Mouse (Mus musculus): ENCODE results near the gene Gm10392. TPM values are rescaled to one million over a fixed set of nuclear protein-coding genes. Genes with fewer than 3 reads are reported as not detected.

Gm10392 gene
- total RNA-seq, 2 experiments from 2014 or later, result not detected

DNA sequence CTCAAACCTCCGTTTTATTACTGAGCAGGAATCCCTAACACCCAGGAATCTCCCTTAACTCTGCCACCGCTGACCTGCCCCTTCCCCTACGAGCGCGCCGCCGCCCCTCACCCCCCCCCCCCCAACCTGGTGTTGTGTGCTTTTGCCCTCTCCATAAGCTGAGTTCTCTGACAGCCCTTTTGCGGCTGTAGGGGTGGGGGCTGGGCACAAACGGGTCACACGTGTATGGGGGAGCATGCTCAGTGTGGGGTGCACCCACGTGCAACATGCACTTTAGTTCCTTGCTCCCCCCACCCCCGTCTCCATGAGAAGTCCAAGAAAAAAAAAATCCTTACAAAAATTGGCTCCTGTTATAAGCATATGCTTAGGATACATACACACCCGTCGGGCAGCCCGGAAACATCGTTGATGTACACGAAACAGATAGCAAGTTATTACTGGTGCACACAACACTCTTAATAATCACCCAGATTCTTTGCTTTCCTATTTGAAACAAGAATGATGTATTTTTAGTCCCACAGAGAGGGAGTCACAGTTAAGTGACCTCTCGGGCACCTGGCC, 26.6 kb downstream of the Gm10392 start:
- no peak for DNase-seq

DNA sequence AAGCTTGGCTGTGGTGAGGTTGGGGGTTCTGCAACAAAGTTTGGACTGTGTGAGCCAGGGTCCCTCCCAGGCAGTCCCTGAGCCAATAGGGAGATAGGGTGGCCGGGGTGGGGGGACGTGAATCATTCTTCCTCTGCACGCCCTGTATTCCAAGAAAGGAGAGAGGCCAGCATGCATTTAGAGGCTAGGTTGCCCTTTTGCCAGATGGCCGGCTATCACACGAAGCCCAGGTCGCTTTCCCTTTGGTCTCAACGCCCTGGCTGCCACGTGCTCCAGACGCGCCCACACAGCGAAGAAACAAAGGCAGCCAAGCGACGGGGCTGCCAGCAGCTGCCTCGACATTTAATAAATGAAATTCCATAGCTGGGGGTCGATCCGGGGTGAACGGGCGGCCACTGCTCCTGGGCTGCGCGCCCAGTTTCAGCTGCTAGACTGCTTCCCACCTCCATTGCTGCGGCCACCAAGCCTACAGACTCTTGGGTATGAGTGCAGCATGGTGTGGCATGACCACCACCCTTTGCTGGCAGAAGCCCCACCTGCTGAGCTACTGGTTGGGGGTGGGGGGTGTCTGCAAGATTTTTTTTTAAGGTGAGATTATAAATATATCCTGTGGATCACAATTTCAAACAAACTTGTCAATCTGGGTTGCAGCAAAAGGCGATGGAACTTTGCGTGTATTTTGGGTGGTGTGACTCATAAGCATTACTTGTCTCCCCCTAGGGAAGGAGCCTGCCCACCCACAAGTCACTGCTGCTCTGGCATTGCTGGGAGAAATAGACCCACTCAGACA, 27.3 kb downstream of the Gm10392 start:
- peak; percentile 84 for DNase-seq

DNA sequence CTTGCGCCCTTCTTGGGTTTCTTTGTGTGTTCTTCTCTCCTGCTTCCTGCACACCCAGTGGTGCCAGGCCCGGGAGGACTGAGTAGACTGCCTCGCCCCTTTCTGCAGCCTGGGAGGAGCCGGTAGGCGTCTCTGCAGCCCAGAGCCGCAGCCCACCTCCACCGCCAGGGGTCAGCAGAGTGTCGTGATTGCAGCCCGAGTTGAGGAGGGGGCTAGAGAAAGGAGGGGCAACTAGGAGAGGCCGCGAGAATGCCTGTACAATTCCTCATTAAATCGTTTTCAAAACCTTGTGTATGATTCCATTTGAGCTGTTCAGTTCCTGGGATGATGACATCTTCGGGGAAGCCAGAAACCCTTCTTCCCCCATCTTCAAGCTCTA, 27.9 kb downstream of the Gm10392 start:
- peak; percentile 96 for DNase-seq

DNA sequence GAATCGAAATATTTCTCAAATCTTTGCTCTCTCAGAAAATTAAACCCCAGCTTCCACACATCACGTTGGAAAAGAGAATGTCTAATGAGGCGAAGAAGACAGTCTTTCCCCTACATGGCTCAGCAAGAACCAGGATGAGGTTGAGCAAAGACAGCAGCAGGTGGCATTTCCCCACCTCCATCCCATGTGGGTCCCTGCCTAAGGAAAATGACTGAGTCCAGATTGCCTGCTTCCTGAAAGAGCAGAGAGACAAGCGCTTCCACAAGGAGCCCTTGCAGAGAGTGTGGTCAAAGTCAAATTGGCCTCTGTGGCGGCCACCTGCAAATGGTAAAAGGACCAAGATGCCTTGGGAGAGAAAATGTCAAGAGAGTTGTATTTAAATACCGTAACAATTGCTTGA, 28.5 kb downstream of the Gm10392 start:
- DNase-seq, result no peak

DNA sequence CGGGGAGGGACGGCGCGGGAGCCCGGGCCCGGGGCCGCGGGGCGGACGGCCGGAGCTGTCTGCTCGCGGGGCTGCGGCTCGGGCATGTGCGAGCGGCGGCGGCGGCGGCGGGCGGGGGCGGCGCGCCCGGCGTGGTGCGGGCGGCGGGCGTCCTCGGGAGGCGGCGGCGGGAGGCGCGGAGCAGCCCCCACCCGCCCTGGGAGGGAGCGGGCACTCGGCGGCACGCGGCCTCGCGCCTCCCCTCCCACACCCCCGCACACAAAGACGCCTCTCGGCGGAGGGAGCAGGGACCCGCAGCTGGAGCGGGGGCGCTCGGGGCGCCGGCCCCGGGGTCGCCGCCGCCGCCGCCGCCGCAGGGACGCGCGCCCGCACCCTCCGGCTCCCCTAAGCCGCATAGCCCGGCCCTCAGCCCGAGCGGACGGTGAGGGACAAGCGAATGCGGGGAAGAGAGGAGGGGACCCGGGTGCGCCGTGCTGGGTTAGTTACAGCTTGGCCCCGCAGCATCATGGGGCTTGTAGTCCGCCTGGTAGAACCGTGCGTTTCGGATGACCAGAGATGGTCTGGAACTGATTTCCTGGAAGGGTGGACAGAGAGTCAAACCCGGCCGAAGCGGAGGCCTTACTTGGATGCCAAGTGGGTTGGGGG, 29.3 kb downstream of the Gm10392 start, which contains the start of gene Ankrd13b:
Ankrd13b (minus strand) TSS at position 88 of the 645 bp plus-strand sequence.
- DNase-seq, result peak; percentile 75

DNA sequence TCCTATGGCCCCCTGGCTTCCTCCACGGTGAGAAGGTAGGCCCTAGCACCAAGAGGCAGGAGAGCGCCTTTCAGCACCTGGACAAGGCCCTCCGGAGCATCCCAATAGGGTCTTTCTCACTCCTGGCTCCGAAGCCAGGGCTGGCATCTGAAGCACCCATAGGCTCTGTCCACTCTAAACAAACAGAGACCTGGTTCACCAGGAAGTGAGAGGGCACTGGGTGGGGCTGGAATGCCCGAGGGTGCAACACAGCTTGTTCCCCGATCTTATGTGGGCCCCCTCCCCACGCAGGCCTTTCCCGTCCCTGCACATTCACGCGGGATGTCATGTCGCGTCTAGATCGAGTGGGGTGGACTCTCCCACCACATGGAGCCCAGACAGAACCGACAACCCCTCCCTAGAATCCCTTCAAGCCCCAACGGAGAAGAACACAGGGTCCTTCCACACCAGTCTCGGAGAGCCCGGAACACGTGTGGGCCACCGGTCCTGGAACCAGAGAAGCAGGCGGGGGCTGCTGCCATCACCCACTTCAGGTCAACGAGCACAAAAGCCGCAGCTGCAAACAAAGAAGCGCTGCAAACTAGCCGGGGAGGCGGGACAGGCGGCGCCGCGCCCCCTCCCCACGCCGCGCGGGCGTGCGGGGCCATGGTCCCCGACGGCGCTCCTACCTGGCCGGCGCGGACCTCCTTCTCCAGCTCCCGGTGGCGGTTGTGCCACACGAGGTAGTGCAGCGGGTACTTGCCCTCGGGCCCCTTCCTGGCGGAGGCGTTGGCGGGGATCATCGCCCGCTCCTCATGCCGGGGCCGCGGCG, 30.0 kb downstream of the Gm10392 start:
- DNase-seq, result no peak

DNA sequence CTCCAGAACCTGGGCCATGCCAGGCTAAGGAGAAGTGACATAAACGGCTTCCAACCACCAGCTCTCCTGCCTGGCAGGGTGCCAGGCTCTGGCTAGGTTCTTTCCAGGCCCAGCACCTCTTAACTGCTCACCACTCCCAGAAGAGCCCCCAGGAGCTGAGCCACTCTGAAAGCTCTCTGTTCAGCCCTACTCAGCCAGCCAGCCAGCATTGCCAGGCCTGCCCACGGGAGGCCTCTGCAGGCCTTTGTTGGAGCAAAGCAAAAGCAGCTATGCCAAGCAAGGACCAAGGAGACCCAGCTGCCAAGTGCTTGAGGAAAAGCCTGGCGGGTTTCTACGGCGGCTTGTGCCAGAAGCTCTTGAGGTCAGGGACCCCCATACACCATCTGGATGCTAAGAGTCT, 32.2 kb downstream of the Gm10392 start:
- no peak for DNase-seq

DNA sequence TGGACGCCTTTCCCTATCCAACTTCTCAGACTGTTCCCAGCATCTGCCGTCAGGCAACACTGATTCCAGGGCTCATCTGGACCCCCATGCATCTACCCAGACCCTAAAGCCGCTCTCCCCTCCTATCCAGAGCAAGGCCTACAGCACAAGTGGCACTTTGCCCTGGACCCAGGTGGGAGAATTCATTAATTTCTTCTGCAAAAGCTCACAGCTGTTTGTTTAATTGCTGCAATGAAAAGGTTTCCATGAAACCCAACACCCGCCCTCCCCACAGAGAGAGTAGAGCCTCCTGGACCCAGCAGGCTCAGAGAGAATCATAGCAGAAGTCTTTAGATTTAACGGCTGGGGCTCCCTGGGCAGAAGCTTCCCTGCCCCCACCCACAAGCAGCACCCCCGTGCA, 33.8 kb downstream of the Gm10392 start:
- DNase-seq, result no peak

DNA sequence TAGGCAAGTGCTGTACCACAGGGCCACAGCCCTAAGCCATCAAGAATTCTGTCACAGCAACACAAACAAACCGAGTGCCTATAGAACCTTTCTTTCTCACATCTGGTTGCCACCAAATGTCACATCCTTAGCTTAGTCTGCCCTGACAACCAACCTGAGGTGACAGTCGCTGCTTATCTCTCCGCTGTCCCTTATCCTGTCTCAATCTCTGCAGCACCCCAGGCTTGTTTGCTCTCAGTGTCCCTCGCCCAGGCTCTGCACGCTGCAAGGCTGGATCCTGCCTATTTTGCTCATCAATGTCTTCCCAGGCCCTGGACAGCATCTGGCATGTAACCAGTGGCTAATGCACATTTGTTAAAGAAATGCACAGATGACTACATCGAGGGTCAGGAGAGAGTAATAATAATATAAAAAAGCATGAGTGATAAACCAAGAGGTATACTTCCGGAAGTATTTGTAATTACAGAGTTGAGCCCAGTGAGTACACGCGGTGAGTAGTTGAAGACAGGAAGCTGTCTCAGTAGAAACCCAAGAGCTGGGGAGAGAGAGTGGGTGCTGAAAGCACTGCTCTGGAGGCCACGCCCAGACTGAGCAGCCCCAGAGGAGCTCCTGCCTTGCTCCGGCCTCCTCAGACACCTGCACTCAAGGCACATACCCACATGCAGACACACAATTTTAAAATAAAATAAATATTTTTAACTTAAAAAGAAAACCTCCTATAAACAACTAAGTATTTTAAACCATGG, 35.3 kb downstream of the Gm10392 start:
- DNase-seq, result no peak

DNA sequence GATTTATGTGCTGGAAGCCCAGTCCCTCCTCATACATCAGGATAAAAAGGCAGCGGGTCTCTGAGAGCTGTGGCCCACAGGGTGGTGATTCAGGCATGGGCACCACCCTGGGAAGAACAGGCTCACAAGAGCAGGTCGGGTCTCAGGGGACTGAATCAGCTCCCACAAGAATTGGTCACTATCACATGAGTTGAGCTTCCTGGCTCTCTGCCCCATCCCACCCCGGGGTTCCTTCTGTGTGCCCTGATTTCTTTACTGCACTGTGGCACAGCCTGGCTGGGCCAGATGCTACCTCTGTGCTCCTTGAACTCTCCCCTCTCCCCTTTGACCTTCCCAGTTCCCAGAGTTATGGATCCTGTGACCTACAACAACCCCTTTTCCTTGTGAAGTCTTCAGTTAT, 36.0 kb downstream of the Gm10392 start:
- DNase-seq, result no peak

DNA sequence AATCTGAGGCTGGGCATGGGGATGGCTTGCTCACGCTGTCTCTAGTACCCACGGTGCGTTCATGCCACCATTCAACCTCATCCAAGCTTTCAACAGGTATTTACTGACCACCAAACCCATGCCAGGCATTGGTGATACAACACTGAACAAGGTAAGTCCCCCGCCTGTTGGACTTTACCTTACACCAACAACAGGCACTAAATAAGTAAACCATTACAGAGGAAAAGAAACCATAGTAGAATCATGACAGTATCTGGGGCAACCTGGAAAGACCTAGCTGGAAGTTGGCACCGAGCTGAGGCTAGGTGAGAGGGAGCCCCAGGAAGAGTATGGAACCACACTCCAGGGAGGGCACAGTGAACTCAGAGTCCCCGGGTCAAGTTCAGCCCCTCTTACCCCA, 42.1 kb downstream of the Gm10392 start:
- no peak for DNase-seq

DNA sequence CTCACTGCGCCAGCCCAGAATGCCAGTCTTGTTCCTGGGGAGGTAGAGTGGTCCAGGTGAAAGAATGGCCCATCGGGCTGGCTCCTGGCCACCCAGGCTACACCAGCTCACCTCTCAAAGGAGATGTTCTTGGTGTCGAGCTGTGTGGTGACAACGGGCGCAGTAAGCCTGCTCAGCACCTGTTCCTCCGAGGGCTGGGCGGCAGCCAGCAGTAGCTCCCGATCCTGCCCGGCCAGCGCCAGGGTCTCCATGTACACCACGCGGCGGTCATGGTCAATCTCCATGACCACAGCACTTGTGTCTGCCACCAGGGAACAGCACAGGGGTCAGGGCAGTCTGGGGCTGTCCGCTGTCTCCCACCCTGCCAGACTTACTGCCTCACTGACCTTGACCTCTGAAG, 42.8 kb downstream of the Gm10392 start:
- no peak for DNase-seq

DNA sequence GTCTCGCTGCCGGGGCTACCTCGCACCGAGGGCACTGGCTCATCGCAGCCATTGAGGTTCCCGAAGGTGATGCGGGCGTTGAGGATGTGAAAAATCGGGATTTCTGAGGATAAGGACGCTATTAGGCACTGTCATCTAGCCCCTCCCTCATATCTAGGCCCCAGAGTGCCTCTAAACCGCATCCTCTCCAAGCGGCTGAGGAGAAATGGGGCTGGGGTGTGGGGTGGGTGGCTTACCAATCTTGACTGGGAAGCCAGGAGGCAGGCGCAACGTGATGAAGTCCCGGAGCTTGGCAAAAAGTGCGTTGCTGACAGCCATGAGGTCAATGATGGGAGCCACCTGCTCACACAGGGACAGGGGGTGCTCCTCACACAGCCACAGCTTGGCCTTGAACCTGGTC, 46.2 kb downstream of the Gm10392 start:
- no peak for DNase-seq

DNA sequence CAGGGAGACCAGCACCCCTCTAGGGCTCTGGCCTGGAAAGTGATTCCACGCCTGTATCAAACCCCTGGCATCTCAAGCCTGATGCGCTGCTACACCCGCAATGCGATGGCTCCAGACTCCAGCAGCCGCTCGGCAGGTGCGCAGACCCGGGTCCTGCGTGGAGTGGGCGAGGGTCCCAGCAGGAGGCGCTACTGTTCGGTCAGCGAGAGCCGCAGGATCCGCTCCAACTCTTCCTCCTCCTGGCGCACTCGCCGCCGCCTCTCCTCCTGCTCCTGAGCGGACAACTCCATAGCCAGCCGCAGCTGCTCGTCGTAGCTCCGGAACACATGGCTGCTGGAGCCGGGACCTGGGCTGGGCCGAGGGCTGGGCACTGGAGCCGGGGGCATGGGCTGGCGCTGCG, 47.6 kb downstream of the Gm10392 start:
- DNase-seq, result no peak

DNA sequence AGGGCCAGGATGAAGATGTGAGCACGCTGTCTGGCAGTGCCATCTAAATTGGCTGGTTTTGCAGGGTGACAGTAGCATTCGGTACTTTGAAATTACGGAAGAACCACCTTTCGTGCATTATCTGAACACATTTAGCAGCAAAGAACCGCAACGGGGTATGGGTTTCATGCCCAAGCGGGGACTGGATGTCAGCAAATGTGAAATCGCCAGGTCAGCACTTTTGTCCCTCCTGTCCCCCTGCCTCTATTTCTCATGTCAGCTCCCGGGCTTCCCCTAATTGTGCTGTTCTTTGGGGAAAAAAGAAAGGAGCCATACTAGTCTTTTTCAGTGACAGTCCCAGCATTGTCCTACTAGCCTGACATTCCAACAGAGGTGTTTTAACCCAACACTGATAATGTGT, 50.6 kb downstream of the Gm10392 start:
- no peak for DNase-seq

DNA sequence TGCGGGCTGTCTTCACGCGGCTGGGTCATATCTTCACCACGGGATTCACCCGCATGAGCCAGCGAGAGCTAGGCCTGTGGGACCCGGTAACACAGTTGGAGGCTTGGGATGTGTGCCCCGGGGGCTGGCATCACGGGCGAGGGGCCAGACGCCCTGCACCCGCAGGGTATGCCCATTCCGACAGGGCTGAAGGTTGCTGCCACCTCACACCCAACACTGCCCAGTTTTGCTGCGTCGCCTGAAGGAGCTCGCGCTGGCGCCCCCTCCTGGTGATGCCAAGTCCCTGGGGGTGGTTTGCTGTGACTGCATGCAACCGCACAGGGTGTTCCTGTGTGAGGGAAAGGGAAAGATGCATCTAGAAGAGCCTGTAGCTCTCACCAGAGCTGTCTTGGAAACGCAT, 51.2 kb downstream of the Gm10392 start:
- DNase-seq, result peak; percentile 85

DNA sequence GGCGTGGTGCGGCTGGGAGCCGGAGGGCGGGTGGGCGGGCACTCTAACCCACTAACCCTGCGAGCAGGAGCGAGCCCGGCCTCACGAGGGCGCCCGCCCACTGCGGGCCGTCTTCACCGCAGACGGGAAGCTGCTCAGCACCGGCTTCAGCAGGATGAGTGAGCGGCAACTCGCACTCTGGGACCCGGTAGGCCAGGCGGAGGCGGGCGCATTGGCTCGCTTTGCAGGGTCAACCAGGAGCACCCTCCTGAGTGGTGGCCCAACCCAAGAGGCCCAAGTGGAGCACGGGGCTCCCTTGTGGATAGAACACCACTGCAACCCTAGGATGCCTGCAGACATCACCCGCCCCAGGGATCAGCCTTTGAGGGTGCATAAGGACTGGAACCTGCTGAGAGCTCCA, 51.8 kb downstream of the Gm10392 start:
- DNase-seq, result peak; percentile 82

Other genes with a start within 250 kb of the Gm10392 start
- gene Coro6, start 56.8 kb downstream of the Gm10392 start, total RNA-seq (2021), result 100 to 1,000 TPM; 190 to 194 TPM
- gene Ankrd13b, start 29.5 kb downstream of the Gm10392 start, total RNA-seq (2021), result 10 to 100 TPM; 17.3 to 17.4 TPM
- gene Git1, start 25.6 kb downstream of the Gm10392 start, total RNA-seq (2021), result 10 to 100 TPM; 76.8 to 81.0 TPM
- gene Abhd15, start 4.1 kb downstream of the Gm10392 start, total RNA-seq (2021), result 1 to 10 TPM; 1.4 to 1.5 TPM
- gene Trp53i13, start 3.2 kb downstream of the Gm10392 start, total RNA-seq (2021), result 10 to 100 TPM; 12.0 to 13.7 TPM
- gene Taok1, start 88.6 kb upstream of the Gm10392 start, total RNA-seq (2021), result 10 to 100 TPM; 62.0 to 62.8 TPM
- 10 to 100 TPM; 61.0 to 62.2 TPM for gene Nufip2, start 167.0 kb upstream of the Gm10392 start, total RNA-seq (2021)
- gene Cryba1, start 206.1 kb upstream of the Gm10392 start, total RNA-seq (2021), result not detected
- 100 to 1,000 TPM; 244 to 245 TPM for gene Myo18a, start 244.0 kb upstream of the Gm10392 start, total RNA-seq (2021)